Mouse (Mus musculus) right cerebral cortex, postnatal 25 days (tissue): Measurements from ENCODE around the gene Tecpr2.

Experiments used
- DNase-seq: peaks from one replicate; pipeline ENCODE4 v3.0.0; 2022

The Tecpr2 gene

DNA sequence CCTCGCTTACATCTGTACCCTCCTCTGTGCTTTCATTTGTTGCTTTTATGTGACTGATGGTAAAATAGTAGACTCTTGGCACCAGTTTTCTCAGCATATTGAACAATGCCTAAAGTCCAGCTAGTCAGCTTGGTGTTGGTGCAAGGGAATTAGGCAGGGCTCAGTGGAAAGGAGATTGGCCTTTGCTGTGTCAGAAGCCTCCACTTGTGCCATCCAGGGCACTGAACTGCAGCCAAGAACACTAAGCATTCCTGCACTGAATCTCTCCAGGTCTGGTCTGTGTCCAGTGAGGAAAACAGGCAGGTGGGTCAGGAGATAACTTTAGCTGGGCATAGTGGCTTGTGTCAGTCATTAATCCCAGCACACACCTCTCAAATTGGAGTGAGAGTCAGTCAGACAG is 60.3 kb downstream of the Tecpr2 start:
- DNase-seq: no peak

DNA sequence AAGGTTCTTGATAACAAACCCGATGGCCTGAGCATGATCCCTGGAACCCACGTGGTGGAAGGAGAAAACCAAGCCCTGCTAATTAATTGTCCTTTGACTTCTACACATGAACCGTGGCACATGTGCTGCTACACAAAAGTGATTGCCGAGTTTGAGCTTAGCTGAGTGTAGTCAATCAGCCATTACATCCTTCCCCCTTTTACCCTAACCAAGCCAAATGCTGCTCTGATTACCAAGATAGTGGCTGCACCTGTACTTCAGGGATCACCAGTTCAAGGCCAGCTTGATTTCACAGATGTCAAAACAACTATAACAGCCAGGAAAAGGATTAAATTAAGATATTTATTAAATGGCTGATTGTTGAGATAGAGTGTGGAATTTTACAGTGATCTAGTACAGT is 61.1 kb downstream of the Tecpr2 start:
- DNase-seq: no peak

DNA sequence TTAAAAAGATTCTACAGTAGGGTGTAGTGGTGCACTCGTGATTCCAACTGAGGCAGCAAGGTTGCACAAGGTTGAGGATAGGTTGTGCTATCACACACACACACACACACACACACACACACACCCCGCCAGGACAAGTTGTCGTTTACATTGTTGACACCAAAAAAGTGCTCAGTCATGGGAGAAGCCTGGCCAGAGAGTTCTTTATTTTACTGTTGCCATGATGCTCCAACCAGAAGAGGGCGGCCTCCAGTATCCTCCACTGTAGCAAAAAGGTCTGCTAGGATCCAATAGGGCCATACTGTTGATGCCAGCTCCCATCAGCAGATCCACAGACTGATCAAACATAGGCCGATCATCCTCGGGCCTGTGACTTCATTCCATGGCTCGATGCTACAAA is 62.2 kb downstream of the Tecpr2 start:
- no peak for DNase-seq

DNA sequence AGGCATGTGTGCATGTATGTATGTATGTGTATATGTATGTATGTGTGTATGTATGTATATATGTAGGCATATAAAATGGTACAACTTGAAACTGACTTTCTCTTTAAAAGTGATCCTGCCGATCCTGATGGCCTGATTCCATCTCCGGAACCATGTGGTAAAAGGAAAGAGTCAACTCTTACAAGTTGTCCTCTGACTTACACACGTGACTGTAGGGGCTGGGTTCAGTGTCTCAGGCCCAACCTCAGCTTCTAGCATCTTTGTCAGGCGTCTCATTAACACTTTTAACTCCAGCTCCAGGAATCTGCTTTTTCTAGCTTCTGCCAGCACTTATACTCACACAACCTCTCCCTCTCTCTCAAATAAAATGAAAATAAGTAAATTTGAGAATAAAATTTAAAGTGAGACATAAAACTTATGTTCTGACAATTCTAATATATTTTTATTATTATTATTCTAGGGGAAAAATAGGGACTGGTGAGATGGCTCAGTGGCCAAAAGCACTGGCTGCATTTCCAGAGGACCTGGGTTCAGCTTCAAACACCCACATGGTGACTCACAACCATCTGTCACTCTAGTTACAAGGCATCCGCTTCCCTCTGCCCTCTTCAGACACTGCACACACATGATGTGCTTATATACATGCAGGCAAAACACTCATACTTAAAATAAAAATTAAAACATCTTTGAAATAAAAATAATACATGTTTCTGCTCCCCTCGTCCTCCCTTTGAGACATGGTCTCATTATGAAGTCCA is 63.7 kb downstream of the Tecpr2 start:
- DNase-seq: no peak

DNA sequence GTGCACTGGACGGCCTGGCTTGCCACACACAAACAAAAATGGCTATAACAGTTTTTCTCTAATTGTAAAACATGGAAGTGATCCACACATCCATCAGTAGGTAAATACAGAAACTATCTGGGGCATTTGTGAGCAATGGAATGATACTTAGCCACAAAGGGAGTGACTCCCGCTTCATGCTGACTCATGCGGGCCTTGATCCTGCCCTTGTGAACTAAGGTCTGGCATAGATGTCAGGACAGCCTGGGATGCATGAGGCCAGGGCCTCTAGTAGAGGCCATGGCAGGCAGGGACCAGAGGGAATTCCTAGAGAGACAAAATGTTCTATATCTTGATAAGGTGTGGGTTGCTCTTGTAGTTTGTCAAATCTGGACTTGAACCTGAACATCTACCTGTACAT is 64.4 kb downstream of the Tecpr2 start:
- DNase-seq: no peak

- no peak for DNase-seq
Observed at GRCm38 (mm10) chr12:110953900-110954299, 64.8 kb downstream of the Tecpr2 start.

DNA sequence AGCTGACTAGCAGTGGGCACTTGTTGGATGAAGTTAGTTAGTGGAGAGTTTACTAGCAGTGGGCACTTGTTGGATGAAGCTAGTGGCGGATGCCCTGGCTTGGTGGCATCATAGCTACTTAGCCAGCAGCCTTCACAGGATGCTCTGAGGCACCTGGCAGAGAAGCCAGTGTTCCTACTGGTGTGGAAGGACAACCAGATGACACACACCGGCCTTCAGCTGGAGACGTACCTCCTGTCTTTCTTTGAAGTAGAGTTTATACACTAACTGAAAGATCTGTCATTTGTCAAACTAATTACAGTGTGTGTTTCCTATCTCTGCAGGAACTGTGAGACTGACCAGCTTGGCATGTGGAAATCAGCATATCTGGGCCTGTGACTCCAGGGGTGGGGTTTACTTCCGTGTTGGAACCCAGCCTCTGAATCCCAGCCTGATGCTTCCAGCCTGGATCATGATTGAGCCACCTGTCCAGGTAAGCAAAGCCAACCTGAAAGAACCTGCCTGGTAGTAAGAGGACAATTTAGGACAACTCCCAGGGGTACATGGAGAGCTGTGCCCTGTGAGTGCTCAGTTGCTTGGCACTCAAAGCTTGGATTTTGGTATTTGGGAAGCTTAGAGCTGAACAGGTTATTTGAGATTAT is 65.4 kb downstream of the Tecpr2 start:
- DNase-seq: no peak

- DNase-seq: no peak
Observed at GRCm38 (mm10) chr12:110961973-110962372, 72.9 kb downstream of the Tecpr2 start.

DNA sequence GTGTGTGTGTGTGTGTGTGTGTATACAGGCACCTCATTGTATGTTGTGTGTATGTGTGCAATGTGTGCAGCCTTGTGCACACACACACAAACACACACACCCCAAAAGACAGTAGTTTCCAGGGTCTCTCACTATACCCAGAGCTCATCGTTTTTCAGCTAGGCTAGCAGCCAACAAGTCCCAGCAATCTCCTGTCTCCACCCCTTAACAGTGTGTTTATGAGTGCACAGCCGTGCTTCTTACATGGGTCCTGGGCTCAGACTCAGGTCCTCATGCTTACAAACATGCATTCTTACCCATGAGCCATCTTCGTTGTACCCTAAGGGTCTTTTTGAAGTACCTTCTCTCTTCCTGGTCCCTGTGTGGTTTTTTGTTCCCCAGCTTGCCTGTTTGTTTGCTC is 76.4 kb downstream of the Tecpr2 start:
- DNase-seq: no peak

DNA sequence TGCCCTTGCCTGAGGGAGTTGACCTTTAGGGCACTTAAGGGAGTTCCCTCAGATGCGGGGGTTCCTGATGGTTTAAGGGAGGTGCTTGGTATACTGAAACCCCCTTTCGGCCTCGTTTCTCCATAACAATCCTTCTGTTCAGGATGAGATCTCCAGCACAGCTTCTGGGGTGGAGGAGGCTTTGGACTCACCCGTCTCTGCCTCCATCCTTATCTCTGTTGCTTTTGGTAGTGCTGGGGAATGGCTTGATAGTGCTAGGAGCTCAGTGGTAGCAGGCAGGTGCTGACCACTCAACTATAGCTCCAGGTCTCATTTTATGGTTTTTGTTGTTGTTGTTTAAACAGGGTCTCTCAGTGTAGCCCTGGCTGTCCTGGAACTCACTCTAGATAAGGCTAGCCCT is 77.0 kb downstream of the Tecpr2 start:
- no peak for DNase-seq

DNA sequence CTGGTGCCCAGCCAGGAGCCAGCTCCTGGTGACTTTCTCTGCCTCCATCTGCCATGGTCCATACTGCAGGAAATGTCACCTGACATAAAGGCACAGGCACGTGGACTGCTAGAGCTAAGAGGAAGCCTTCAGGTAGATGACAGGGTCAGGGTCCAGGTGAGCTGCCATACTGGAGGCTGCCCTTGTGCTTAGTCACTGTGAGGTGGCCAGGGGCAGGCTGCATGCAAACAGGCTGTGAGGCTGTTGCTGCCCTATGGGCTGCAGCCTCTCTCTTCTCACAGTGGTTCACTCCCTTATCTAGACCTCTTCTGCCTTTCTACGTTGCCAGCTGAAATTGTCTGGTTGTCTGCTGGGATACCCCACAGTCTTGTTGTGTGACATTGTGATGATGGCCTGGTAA is 78.1 kb downstream of the Tecpr2 start:
- no peak for DNase-seq

DNA sequence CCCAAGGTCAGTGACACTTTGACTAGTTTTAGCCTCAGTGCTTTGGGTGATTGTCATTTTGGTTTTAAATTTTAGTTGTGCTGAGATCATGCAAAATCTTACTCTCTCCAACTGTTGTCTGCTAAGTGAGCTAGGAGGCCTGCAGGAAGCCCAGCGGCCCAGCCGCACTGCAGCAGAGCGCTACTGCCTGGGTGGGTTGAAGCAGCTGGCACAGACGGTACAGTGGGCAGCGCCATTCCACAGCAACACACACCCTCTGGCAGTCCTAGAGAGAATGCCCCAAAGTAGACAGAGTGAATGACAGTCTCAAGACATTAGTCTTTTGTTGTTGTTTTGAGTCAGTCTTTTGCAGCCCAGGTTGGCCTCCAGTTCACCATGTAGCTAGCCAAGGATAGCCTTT is 81.3 kb downstream of the Tecpr2 start:
- DNase-seq: no peak

- DNase-seq: no peak
Observed at GRCm38 (mm10) chr12:110971972-110972371, 82.9 kb downstream of the Tecpr2 start.

DNA sequence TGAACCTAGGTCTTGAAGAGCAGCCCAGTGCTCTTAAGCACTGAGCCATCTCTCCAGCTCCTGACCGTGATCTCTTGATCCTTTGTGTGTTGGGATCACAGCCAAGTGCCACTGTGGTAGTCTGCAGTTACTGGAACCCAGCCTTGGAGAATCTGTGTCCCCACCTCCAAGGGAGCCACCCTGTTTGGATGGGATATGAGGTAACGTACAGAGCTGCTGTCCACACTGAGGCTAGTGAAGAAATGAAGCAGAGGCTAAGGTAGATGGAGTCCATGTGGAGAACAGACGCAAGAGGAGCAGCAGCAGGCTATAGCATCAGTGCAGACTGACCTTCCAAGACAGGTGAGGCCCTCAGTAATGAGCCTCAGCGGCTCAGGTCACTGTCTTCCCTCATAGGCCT is 84.8 kb downstream of the Tecpr2 start:
- DNase-seq: no peak

GRCm38 (mm10) chr12:110974295-110974694 is 85.2 kb downstream of the Tecpr2 start:
- DNase-seq: no peak

DNA sequence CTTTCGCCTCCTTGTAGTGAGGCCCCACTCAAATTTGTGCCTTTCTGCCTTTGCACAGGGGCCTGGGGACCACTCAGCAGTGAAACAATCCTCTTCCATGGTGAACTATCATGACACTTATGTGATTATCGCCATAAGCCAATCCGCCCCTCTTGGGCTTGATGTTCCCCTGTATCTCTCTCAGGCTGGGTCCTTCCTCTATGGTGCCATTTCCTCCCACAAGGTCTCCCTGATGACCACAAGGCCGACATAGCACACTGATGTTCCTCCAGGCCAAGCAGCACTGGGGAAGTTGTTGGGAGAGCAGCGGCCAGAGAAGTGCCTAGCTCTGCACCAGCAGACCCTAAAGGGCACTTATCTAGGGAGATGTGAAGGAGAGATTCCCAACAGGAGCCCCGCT is 85.7 kb downstream of the Tecpr2 start:
- no peak for DNase-seq

DNA sequence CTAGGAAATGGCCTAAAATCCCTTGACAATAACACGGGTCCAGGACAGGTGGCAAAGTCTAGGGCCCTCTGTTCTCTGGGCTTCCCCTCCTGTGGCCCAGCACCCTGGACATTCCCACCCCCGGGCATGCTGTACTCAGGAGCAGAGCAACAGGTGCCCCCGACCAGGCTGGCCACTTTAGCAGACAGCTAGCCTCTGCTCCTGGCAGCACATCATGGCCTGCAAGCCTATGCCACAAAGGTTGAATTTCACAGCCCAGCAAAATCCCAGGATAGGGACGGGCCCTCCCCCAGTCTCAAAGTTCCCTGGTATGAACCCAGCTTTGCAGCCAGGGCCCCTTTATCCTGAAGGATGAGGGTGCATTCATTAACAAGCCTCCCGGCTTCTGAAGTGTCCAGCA is 86.3 kb downstream of the Tecpr2 start:
- no peak for DNase-seq

- DNase-seq: no peak
Observed at GRCm38 (mm10) chr12:110975838-110976468, 86.9 kb downstream of the Tecpr2 start.

DNA sequence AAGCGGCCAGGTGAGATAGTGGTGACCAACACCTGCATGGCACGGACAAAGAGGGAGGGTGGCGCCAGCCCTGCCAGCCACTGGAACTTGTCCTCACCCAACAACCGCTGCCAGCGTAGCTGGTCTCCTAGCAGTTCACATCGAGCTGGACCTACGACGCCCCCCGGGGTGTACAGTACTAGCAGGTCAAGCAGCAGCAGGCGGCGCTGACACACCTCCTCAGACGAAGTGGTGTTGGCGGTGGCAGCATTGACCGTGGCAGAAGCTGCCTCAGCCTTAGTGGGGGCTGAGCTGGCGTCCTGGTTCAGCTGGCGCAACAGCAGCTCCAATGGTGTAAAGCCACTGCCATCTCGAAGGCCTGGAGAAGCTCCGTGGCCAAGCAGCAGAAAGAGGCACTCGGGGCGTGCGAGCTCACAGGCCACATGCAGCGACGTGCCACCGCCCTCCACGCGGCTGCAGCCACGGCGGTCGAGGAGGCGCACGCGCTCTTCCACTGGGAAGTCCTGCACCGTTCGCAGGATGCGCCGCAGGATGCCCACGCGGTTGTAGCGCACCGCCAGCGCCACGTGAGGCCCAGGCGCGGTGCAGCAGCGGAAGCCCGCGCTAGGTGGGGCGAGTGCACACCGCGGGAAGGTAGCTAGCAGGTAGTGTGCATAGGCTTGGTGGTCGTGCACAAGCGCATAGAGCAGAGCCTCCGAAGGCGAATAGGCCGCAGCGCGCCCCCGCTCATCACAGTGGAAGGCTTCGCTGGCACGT is 87.7 kb downstream of the Tecpr2 start:
- no peak for DNase-seq

- DNase-seq: no peak
Observed at GRCm38 (mm10) chr12:110977345-110977733, 88.3 kb downstream of the Tecpr2 start.

DNA sequence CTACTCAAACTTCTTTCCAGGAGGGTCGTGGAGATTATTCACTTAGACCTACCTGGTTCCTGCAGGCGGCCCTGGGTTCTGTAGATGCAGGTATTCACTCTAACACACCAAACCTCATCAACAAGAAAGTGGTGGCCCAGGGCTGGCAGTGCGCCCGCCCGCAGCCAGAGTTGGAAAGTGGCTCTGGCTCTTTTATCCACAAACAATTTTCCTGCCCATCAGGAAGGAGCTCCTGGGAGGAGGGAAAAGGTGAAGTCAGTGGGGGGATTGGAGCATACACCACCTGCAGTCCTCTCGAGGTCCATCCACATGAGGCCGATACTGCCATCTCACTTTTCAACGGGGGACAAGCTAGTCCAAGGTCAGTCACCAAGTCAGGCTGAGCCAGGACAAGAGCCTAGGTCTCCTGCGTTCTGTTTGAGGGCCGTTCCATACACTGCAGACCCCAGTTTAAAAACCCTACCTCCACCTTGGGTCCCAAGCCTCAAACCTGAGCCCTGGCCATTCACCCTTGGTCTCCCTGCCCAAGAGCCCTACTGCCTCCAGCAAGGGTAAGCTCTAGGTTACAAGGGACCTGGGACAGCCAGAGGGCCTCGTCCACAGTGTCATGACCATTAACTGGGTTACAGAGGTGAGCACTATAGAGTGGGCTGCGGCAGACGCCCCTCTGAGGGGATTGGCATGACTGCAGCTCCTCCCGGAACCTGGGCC is 89.0 kb downstream of the Tecpr2 start:
- no peak for DNase-seq

DNA sequence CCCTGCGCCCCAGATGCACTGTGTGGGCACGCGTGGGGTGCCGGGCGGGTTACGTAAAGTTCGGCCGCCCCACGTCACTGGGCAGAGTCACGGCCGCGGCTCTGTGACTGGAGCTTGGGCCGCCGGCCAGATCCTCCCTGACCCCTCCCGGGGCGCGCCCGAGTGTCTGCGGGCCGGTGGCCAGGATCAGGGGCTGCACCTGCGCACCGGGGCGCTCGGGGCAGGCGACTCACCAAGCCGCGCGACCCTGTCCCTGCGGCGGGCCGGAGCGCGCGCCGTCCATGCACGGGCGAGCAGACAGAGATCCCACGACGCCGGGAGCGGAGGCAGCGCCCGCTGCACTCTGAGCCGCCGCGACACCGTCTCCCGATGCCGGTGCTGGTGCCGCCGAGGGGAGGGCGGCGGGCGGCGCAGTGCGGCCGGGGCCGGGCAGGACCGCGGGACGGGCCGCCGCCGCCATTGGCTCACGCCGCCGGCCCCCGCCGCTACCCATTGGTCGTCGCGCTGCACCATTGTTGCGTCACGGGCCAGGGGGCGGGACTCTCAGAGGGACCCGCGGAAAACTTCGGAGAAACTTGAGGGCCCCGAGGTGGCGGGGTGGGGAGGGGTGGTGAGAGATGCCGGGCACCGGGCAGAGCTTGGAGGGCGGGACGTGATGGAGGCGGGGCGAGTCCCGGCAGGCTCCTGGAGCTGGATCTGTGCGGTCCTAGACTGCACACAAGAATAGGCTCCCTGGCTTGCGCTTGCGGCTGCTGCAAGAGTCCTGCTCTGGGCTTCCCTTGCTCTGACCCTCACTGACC is 89.7 kb downstream of the Tecpr2 start, which contains the start of gene Ankrd9:
Gene Ankrd9 (minus strand): TSS at position 434 of the 800 bp plus-strand sequence.
- peak; percentile 95 for DNase-seq
